Mouse (Mus musculus): ENCODE measurements at regions not wholly inside any gene's neighbourhood (a gene's known extent, or its start where the extent isn't known, plus 50 kb on each side); places are given as distances from the start of the nearest gene placed in this dataset.
A peak's percentile ranks its signal among the peaks of the same experiment; 100 is the strongest.

DNA sequence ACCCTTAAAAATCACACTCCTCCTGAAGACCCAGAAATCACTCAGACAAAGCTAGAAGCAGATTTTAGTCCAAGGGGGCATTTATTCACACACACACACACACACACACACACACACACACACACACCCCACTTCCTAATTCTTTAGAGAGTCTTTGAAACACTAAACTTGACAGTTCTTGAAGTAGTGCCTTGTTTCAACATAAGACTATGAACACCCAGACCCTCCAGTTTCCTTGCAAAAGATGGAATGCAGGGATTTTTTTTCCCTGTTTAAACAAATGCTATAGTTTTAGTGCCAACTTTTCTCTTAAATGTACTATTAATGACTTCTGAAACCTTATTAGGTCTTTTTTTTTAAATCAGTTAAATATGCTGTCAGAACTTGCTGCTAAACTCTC is 279.2 kb upstream of the Fat1 start:
- Histone ChIP-seq H3K9ac (no peak overlapping the region), H3K36me3 (ENCODE audit: insufficient read depth) (no peaks in the 10 kb centered on the region), H3K4me2 (ENCODE audit: low read depth) (no peak overlapping the region), H3K4me1 (ENCODE audit: insufficient read depth) (no peaks in the 10 kb centered on the region), H3K27ac (ENCODE audit: low read depth, low read length) (no peak overlapping the region), H3K27me3 (ENCODE audit: insufficient read depth, low read length) (no peaks in the 10 kb centered on the region), H3K9me3 (ENCODE audit: low read length) (no peaks in the 10 kb centered on the region), H3K4me3 (ENCODE audit: low read depth, low read length) (no peak overlapping the region)
- no peak for TF ChIP-seq CTCF (IDR thresholded peaks at IDR 0.05; ENCODE audit: low read depth)
- no peak for ATAC-seq
- DNase-seq, result no peak

DNA sequence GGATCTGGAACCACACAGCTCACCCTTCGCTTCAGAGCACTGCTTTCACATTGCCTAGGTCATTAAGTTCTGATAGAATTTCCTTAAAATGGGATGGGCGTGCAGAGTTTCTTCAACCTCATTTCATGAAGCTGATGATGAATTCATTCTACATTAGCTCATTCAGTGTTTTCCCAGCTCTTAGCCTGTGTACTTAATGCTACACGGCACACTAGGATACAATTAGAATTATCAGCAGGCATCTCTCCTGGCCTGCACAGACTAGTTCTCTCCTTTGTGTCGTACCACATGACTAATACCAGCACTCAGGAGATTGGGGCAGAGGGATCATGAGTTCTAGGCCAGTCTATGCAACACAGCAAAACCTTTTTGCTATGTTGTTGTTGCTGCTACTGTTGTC is 278.8 kb upstream of the Fat1 start:
- DNase-seq, result no peak
- Histone ChIP-seq H3K4me1 (ENCODE audit: insufficient read depth) (no peaks in the 10 kb centered on the region), H3K4me2 (ENCODE audit: low read depth) (no peak overlapping the region), H3K27ac (ENCODE audit: low read depth, low read length) (no peak overlapping the region), H3K27me3 (ENCODE audit: insufficient read depth, low read length) (no peaks in the 10 kb centered on the region), H3K36me3 (ENCODE audit: insufficient read depth) (no peaks in the 10 kb centered on the region), H3K9ac (no peak overlapping the region), H3K4me3 (ENCODE audit: low read depth, low read length) (no peak overlapping the region), H3K9me3 (ENCODE audit: low read length) (no peaks in the 10 kb centered on the region)
- TF ChIP-seq CTCF (IDR thresholded peaks at IDR 0.05; ENCODE audit: low read depth), result no peak
- ATAC-seq, result no peak
- 72% methylated on average over 4 of the region's 4 CpGs for WGBS

DNA sequence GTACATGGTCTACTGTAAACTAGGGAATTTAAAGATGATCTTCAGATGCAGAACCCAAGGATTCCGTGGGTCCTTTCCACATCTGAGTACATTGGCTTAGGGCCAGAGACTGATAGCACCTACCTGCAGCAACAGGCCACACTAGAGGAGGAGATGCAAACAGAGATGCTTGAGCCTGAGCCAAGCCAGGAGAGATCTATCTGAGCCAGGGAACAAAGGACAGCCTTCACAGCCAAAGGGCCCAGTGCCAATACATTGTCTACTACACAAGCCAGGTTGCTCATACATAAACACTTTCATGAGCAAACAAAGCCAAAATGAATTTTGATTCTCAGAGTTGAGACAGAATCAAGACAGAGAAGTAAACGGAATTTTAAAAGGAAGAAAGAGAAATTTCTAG is 273.6 kb upstream of the Fat1 start:
- ATAC-seq, result no peak

DNA sequence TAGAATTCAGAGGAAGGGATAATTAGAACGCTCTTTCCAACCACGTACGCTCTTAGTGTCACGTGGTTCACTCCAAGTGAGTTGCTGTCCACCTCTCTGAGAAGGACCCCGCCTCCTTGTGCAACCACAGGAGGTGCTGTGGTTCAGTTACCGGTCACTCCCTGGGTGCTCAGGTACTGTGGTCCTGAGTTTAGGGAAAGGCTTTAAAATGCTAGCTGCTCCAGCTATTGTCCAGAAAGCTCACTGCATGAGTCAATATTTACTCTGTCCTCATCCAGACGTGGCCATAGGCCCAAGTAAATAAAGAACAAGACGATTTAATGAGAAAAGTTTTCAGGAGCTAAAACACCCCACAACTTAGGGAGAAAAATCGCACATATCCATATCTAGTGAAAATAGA is 248.1 kb upstream of the Fat1 start:
- Histone ChIP-seq H3K4me3 (ENCODE audit: low read depth, low read length) (no peak overlapping the region), H3K9ac (no peak overlapping the region), H3K9me3 (ENCODE audit: low read length) (no peaks in the 10 kb centered on the region), H3K4me2 (ENCODE audit: low read depth) (no peak overlapping the region), H3K27me3 (ENCODE audit: insufficient read depth, low read length) (no peaks in the 10 kb centered on the region), H3K4me1 (ENCODE audit: insufficient read depth) (no peaks in the 10 kb centered on the region), H3K27ac (ENCODE audit: low read depth, low read length) (no peak overlapping the region), H3K36me3 (ENCODE audit: insufficient read depth) (no peaks in the 10 kb centered on the region)
- ATAC-seq, result no peak
- 89% methylated on average over 9 of the region's 9 CpGs for WGBS
- DNase-seq, result no peak
- TF ChIP-seq CTCF (IDR thresholded peaks at IDR 0.05; ENCODE audit: low read depth), result no peak

More for the DNA sequence above, 273.6 kb upstream of the Fat1 start:
- H3K4me2 ChIP-seq (ENCODE audit: low read depth), result no peak overlapping the region
- no peaks in the 10 kb centered on the region for H3K27me3 ChIP-seq (ENCODE audit: insufficient read depth, low read length)
- 70% methylated on average over 2 of the region's 2 CpGs for WGBS
- no peak overlapping the region for H3K9ac ChIP-seq
- H3K9me3 ChIP-seq (ENCODE audit: low read length), result no peaks in the 10 kb centered on the region
- H3K4me1 ChIP-seq (ENCODE audit: insufficient read depth), result no peaks in the 10 kb centered on the region
- H3K4me3 ChIP-seq (ENCODE audit: low read depth, low read length), result no peak overlapping the region
- TF ChIP-seq CTCF (IDR thresholded peaks at IDR 0.05; ENCODE audit: low read depth), result no peak
- no peak overlapping the region for H3K27ac ChIP-seq (ENCODE audit: low read depth, low read length)
- no peaks in the 10 kb centered on the region for H3K36me3 ChIP-seq (ENCODE audit: insufficient read depth)
- peak; percentile 20 for DNase-seq

DNA sequence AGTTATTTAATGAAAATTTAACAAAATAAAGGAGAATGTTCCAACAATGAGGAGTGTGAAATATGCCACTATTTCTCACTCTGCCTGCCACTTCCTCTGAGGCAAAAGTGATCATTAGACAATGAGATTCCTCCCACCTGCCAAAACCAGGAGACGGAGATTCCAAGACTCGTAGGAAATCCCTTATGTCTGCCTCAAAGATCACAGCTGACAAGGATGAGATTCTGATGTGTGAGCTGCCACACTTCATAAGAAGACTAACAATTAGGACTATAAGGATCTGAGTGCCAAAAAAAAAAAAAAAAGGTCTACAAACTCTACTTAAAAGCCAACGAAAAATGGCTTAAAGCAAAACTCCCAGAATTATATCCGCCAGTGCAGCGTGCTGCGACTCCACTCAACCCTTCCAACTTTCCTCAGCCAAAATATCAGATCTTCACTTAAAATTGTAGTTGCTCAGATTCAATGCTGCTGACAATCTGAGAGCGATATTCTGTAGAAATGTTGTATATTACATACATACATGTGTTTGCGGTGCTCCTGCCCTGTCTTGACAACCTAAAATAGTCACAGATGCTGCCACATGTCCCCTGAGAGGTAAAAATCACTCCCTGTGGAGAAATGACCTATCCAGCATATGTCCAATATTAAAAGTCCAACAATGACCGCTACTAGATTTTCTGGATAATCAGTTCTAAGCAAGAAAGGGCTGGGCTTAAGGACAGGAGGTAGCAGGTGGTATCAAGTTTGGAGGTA is 245.2 kb upstream of the Fat1 start:
- Histone ChIP-seq H3K27ac (ENCODE audit: low read depth, low read length) (no peak overlapping the region), H3K9ac (no peak overlapping the region), H3K36me3 (ENCODE audit: insufficient read depth) (no peaks in the 10 kb centered on the region), H3K9me3 (ENCODE audit: low read length) (no peaks in the 10 kb centered on the region), H3K4me2 (ENCODE audit: low read depth) (no peak overlapping the region), H3K27me3 (ENCODE audit: insufficient read depth, low read length) (no peaks in the 10 kb centered on the region), H3K4me1 (ENCODE audit: insufficient read depth) (peaks cover 4% of the 10 kb centered on the region; the same call in 1 of the 2 replicates), H3K4me3 (ENCODE audit: low read depth, low read length) (no peak overlapping the region)
- no peak for TF ChIP-seq CTCF (IDR thresholded peaks at IDR 0.05; ENCODE audit: low read depth)
- WGBS, result 66% methylated on average over 9 of the region's 9 CpGs
- peak; percentile 62; the same call in 1 of the 2 replicates for ATAC-seq
- DNase-seq, result peak; percentile 27

DNA sequence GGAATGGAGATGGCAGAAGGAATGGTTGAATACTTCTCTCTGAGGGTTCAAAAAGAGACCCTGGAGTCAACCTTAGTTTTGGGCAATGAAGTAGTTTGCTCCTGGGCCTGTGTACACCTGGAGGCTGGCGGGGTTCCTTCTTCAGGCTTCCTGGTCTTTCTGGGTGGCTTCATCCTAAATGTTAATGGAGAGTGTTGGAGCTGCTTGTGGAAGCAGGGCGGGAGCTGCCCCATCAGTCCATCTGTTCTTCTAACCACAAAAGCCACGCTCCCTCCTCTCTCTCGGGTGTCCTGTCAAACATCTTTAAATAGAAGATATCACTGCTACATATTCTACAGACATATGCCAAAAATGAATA is 244.7 kb upstream of the Fat1 start:
- Histone ChIP-seq H3K4me2 (ENCODE audit: low read depth) (no peak overlapping the region), H3K9ac (no peak overlapping the region), H3K4me1 (ENCODE audit: insufficient read depth) (peaks cover 8% of the 10 kb centered on the region; the same call in 1 of the 2 replicates), H3K27ac (ENCODE audit: low read depth, low read length) (no peak overlapping the region), H3K9me3 (ENCODE audit: low read length) (no peaks in the 10 kb centered on the region), H3K4me3 (ENCODE audit: low read depth, low read length) (no peak overlapping the region), H3K27me3 (ENCODE audit: insufficient read depth, low read length) (no peaks in the 10 kb centered on the region), H3K36me3 (ENCODE audit: insufficient read depth) (no peaks in the 10 kb centered on the region)
- no peak for DNase-seq
- no peak for ATAC-seq
- 67% methylated on average over 4 of the region's 4 CpGs for WGBS
- TF ChIP-seq CTCF (IDR thresholded peaks at IDR 0.05; ENCODE audit: low read depth), result no peak

DNA sequence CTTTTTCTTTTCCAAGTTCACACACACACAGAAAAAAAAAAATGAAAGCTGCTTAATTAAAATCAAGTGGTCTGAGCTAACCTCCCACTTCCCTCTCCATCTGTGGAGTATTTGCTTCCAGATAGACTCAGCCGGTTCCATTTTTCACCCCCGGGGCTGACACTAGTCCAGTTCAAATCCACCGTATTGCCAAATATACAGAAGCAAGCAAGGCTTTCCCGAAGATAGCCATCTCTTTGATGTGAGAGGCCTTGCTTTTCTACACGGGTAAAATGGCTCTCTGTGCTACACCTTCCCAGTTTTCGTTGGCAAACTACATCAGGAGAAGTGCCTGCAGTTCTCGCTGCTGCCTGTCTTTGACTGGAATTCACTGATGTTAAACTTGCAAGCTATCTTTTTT is 244.1 kb upstream of the Fat1 start:
- no peak for ATAC-seq
- no peak overlapping the region for H3K4me2 ChIP-seq (ENCODE audit: low read depth)
- H3K4me1 ChIP-seq (ENCODE audit: insufficient read depth), result peaks cover 11% of the 10 kb centered on the region; the same call in 1 of the 2 replicates
- DNase-seq, result no peak
- no peaks in the 10 kb centered on the region for H3K9me3 ChIP-seq (ENCODE audit: low read length)
- H3K27me3 ChIP-seq (ENCODE audit: insufficient read depth, low read length), result no peaks in the 10 kb centered on the region
- TF ChIP-seq CTCF (IDR thresholded peaks at IDR 0.05; ENCODE audit: low read depth), result no peak
- 63% methylated on average over 7 of the region's 7 CpGs for WGBS
- no peak overlapping the region for H3K27ac ChIP-seq (ENCODE audit: low read depth, low read length)
- H3K9ac ChIP-seq, result no peak overlapping the region
- no peak overlapping the region for H3K4me3 ChIP-seq (ENCODE audit: low read depth, low read length)
- no peaks in the 10 kb centered on the region for H3K36me3 ChIP-seq (ENCODE audit: insufficient read depth)
